17 mouse cellular contexts compared by ENCODE assay signal in the genomic region with DNA sequence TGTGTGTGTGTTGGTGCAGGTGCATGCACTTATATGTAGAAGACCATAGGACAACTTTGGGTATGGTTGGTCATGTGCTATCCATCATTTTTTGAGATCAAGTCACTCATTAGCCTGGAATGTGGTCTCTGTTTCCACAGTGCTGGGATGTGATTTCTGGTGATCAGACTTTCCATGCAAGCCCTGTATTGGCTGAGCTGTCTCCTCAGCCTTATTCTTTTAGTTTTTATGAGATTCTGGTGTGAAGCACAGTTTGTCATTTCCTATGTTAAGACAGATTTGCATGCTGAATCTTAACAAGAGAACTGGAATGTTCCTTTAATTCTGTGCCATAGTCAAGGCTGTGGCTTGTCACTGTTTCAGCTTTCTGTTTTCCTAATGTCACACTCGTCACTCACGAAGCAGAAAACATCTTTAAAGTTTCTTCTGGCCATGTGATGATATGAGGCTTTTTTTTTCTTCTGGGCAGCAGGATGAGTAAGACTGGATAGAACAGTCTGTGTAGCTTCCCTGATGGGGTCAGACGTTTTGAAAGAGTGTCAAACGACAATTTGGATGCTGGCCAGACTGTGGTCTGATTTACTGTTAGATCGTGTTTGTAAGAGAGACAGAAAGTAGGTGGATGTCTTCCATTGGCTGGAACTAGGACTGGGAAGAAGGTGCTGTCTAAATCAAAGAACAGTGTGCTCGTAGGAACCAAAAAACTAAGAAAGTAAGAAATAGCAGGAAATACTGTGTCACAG. TPM values are rescaled to one million over a fixed set of nuclear protein-coding genes. Genes with fewer than 3 reads are reported as not detected.
DNase-seq lines count a peak whose midpoint lies in the region; ATAC-seq and TF ChIP-seq lines count a peak whose summit lies in the region.
"Had no signal": no experiment of that assay in that cellular context is flagged by ENCODE, and none has a peak within 500 bp of the region (broad histone marks: within the 10 kb centered on the region; RNA-seq: fewer than 3 reads in every experiment).

No protein-coding gene starts in this region.

- CTCF ChIA-PET in Patski (lab: Charles Lee): interaction anchor here (1.0 to 1.2 kb wide), 5 partner anchors 8 to 231 kb away, joined by 3 to 7 read pairs (median 3); no protein-coding TSS in a partner anchor

- no peaks in the 10 kb centered on the region for H3K9me3 ChIP-seq in forebrain, postnatal 0 days (ENCODE audit: low read length)
- no peaks in the 10 kb centered on the region for H3K9me3 ChIP-seq in forebrain, embryonic 10.5 days
- no peaks in the 10 kb centered on the region for H3K9me3 ChIP-seq in lung, embryonic 15.5 days
- H3K9me3 ChIP-seq: heart, embryonic 12.5 days; limb, embryonic 13.5 days; midbrain, embryonic 15.5 days had no signal

- no peak overlapping the region for H3K4me2 ChIP-seq in forebrain, postnatal 0 days (ENCODE audit: low read depth)
- H3K4me2 ChIP-seq in lung, embryonic 15.5 days: no peak overlapping the region
- H3K4me2 ChIP-seq: heart, embryonic 12.5 days; limb, embryonic 13.5 days; midbrain, embryonic 15.5 days had no signal

- H3K4me1 ChIP-seq in forebrain, postnatal 0 days (ENCODE audit: insufficient read depth): no peaks in the 10 kb centered on the region
- H3K4me1 ChIP-seq in forebrain, embryonic 10.5 days: no peaks in the 10 kb centered on the region
- peaks cover 20% of the 10 kb centered on the region for H3K4me1 ChIP-seq in lung, embryonic 15.5 days
- H3K4me1 ChIP-seq in lung, adult 2 months (ENCODE audit: control insufficient read depth, insufficient read depth, low read length): no peaks in the 10 kb centered on the region
- H3K4me1 ChIP-seq: heart, embryonic 12.5 days; limb, embryonic 13.5 days; midbrain, embryonic 15.5 days had no signal

- in situ Hi-C loops in Patski (cut with MboI; ENCODE audit: low pct_unique_long_range_greater_than_20kb): no loop called here

- no peaks in the 10 kb centered on the region for H3K36me3 ChIP-seq in forebrain, postnatal 0 days (ENCODE audit: insufficient read depth)
- H3K36me3 ChIP-seq in forebrain, embryonic 10.5 days (replicated peaks): no peaks in the 10 kb centered on the region
- no peaks in the 10 kb centered on the region for H3K36me3 ChIP-seq in lung, embryonic 15.5 days
- H3K36me3 ChIP-seq: heart, embryonic 12.5 days; limb, embryonic 13.5 days; midbrain, embryonic 15.5 days had no signal

- H3K4me3 ChIP-seq in forebrain, postnatal 0 days (ENCODE audit: low read depth, low read length): no peak overlapping the region
- H3K4me3 ChIP-seq in forebrain, embryonic 10.5 days: no peak overlapping the region
- H3K4me3 ChIP-seq in lung, embryonic 15.5 days: no peak overlapping the region
- no peak overlapping the region for H3K4me3 ChIP-seq in lung, adult 2 months (replicated peaks; ENCODE audit: extremely low read depth, low read depth, low read length)
- H3K4me3 ChIP-seq: heart, embryonic 12.5 days; limb, embryonic 13.5 days; midbrain, embryonic 15.5 days had no signal

- 43% methylated on average over 6 of the region's 6 CpGs for WGBS in forebrain, postnatal 0 days
- 78% methylated on average over 6 of the region's 6 CpGs for WGBS in forebrain, embryonic 10.5 days
- WGBS in lung, embryonic 15.5 days: 27% methylated on average over 6 of the region's 6 CpGs
- WGBS in lung, adult 2 months: 39% methylated on average over 6 of the region's 6 CpGs

- DNase-seq in forebrain, postnatal 0 days: peak; percentile 43
- no peak for DNase-seq in forebrain, embryonic 10.5 days (ENCODE audit: extremely low spot score, low spot score)
- no peak for DNase-seq in lung, adult 2 months
- DNase-seq in Patski (ENCODE audit: low read depth, low spot score): peak; percentile 69
- peak; percentile 58 for DNase-seq in lung, postnatal 14 days
- DNase-seq in cerebellum, postnatal 36 days: no peak
- DNase-seq: gastrocnemius, postnatal 36 days had no signal

- peak; percentile 72 for ATAC-seq in forebrain, postnatal 0 days
- peak; percentile 77 for ATAC-seq in lung, embryonic 15.5 days (ENCODE audit: borderline replicate concordance, extremely low read depth, low FRiP score, low TSS enrichment)
- peak; percentile 85 for ATAC-seq in Patski
- ATAC-seq: midbrain, embryonic 15.5 days had no signal

- TF ChIP-seq CTCF in forebrain, postnatal 0 days (IDR thresholded peaks at IDR 0.05; ENCODE audit: low read depth): no peak
- TF ChIP-seq CTCF in lung, adult 2 months (IDR thresholded peaks at IDR 0.05; ENCODE audit: insufficient read depth, low read length): no peak
- no peak for TF ChIP-seq CTCF in Patski (IDR thresholded peaks at IDR 0.05)

- no peak for TF ChIP-seq POLR2A in lung, adult 2 months (IDR thresholded peaks at IDR 0.05; ENCODE audit: borderline replicate concordance, extremely low read depth, low read depth, low read length)

- H3K27ac ChIP-seq in forebrain, postnatal 0 days (ENCODE audit: low read depth, low read length): peak overlapping the region; percentile 54
- H3K27ac ChIP-seq in forebrain, embryonic 10.5 days: no peak overlapping the region
- H3K27ac ChIP-seq in lung, embryonic 15.5 days: no peak overlapping the region; the same call in 1 of the 2 replicates
- H3K27ac ChIP-seq: limb, embryonic 13.5 days; macrophage; midbrain, embryonic 15.5 days had no signal

- H3K9ac ChIP-seq in forebrain, postnatal 0 days: no peak overlapping the region
- no peak overlapping the region for H3K9ac ChIP-seq in lung, embryonic 15.5 days
- H3K9ac ChIP-seq: heart, embryonic 12.5 days; limb, embryonic 13.5 days; midbrain, embryonic 15.5 days had no signal

- POLR2A ChIA-PET in Patski (lab: Charles Lee): interaction anchor here (0.7 kb wide), 1 partner anchor 199 kb away, joined by 3 read pairs; no protein-coding TSS in a partner anchor

- H3K27me3 ChIP-seq in forebrain, postnatal 0 days (ENCODE audit: insufficient read depth, low read length): no peaks in the 10 kb centered on the region
- H3K27me3 ChIP-seq in forebrain, embryonic 10.5 days (ENCODE audit: poor library complexity, severe bottlenecking): no peaks in the 10 kb centered on the region
- H3K27me3 ChIP-seq in lung, embryonic 15.5 days: no peaks in the 10 kb centered on the region
- H3K27me3 ChIP-seq in Patski: no peaks in the 10 kb centered on the region
- H3K27me3 ChIP-seq: heart, embryonic 12.5 days; limb, embryonic 13.5 days; midbrain, embryonic 15.5 days had no signal

RNA-seq across cellular contexts. Expression of a gene that starts 20.1 kb away (rescaled TPM):
- 63.5 and 72.6 TPM in 2 replicates for total RNA-seq in forebrain, postnatal 0 days (2014; rRNA removed)
- 84.3 and 97.0 TPM in 2 replicates for polyA plus RNA-seq in forebrain, postnatal 0 days (2015; fragmentation: Nextera tagmentation; extraction: Ambion mirVana)
- polyA plus RNA-seq in forebrain, embryonic 10.5 days (2016; fragmentation: Nextera tagmentation; extraction: Ambion mirVana): 125 and 129 TPM in 2 replicates
- polyA plus RNA-seq in lung, embryonic 15.5 days (2015; fragmentation: Nextera tagmentation; extraction: Ambion mirVana): 128 and 134 TPM in 2 replicates
- polyA plus RNA-seq in lung, adult 2 months (2012; rRNA removed): 32.7 and 44.5 TPM in 2 replicates
- 97.7 TPM for polyA plus RNA-seq in Patski (2021)

RNA-seq across cellular contexts. Expression of a gene that starts 23.4 kb away (rescaled TPM):
- 2.4 and 5.3 TPM in 2 replicates for total RNA-seq in forebrain, postnatal 0 days (2014; rRNA removed)
- polyA plus RNA-seq in forebrain, postnatal 0 days (2015; fragmentation: Nextera tagmentation; extraction: Ambion mirVana): 10.2 and 10.8 TPM in 2 replicates
- polyA plus RNA-seq in forebrain, embryonic 10.5 days (2016; fragmentation: Nextera tagmentation; extraction: Ambion mirVana): 14.0 and 16.3 TPM in 2 replicates
- polyA plus RNA-seq in lung, embryonic 15.5 days (2015; fragmentation: Nextera tagmentation; extraction: Ambion mirVana): 8.2 and 8.4 TPM in 2 replicates
- polyA plus RNA-seq in lung, adult 2 months (2012; rRNA removed): 2.6 and 3.1 TPM in 2 replicates
- polyA plus RNA-seq in Patski (2021): 11.6 TPM

RNA-seq across cellular contexts. Expression of a gene that starts 32.1 kb away (rescaled TPM):
- total RNA-seq in forebrain, postnatal 0 days (2014; rRNA removed): 0.08 and 1.8 TPM in 2 replicates
- polyA plus RNA-seq in forebrain, postnatal 0 days (2015; fragmentation: Nextera tagmentation; extraction: Ambion mirVana): not detected in 2 replicates
- polyA plus RNA-seq in forebrain, embryonic 10.5 days (2016; fragmentation: Nextera tagmentation; extraction: Ambion mirVana): not detected in 2 replicates
- polyA plus RNA-seq in lung, embryonic 15.5 days (2015; fragmentation: Nextera tagmentation; extraction: Ambion mirVana): 0.07 TPM in 1 of 2 replicates, not detected in the other
- not detected in 2 replicates for polyA plus RNA-seq in lung, adult 2 months (2012; rRNA removed)
- not detected for polyA plus RNA-seq in Patski (2021)
- total RNA-seq: gastrocnemius, postnatal 36 days; hematopoietic stem cell, adult 5-6 weeks; left cerebral cortex, adult 18-20 months; neutrophil, adult 5-6 weeks had no signal
- polyA plus RNA-seq: CD4-positive, CD25-positive, alpha-beta regulatory T cell, adult 4 months; macrophage; midbrain, embryonic 15.5 days; thymus, adult 2 months had no signal

Comparison
In these comparisons a context has a peak if more than half of its experiments do, and no peak if none do; other contexts are left out.
1. DNase-seq: peak in forebrain, postnatal 0 days (single experiment), Patski (single experiment) and lung, postnatal 14 days (single experiment); none in forebrain, embryonic 10.5 days (single experiment), lung, adult 2 months (single experiment) and cerebellum, postnatal 36 days (0 of 2).
2. Peak in every context shown above with its lines, with median percentiles within 50 percentile points of each other: ATAC-seq.